Mouse (Mus musculus) forebrain, embryonic 15.5 days (tissue): ENCODE measurements around the gene Spocd1. TPM values are rescaled to one million over a fixed set of nuclear protein-coding genes. Genes with fewer than 3 reads are reported as not detected.

Experiments used
- ATAC-seq: fragments of 200-750 bp; cut with Nextera tagmentation; replicated peaks from 2 replicates; pipeline ENCODE4 v1.8.0; 2017; ENCODE audit warnings: mild to moderate bottlenecking, moderate TSS enrichment, moderate library complexity
- H3K27ac ChIP-seq: fragments of 300-500 bp; sonication (generic); replicated peaks from 2 replicates; pipeline ENCODE4 v1.5.1; 2015; ENCODE audit warnings: mild to moderate bottlenecking, inconsistent platforms
- H3K27me3 ChIP-seq: fragments of 300-500 bp; sonication (generic); 2 replicates; pipeline ENCODE4 v1.6.1; 2015; ENCODE audit warnings: inconsistent platforms
- H3K36me3 ChIP-seq: fragments of 300-500 bp; sonication (generic); 2 replicates; pipeline ENCODE4 v1.6.1; 2015; ENCODE audit warnings: mild to moderate bottlenecking, inconsistent platforms
- H3K4me1 ChIP-seq: fragments of 300-500 bp; sonication (generic); 2 replicates; pipeline ENCODE4 v1.6.1; 2015; ENCODE audit warnings: inconsistent platforms
- H3K4me2 ChIP-seq: fragments of 300-500 bp; sonication (generic); replicated peaks from 2 replicates; pipeline ENCODE4 v1.6.1; 2015; ENCODE audit warnings: mild to moderate bottlenecking, inconsistent platforms
- H3K4me3 ChIP-seq: fragments of 300-500 bp; sonication (generic); 2 replicates; pipeline ENCODE4 v1.5.1; 2015; ENCODE audit warnings: mild to moderate bottlenecking, inconsistent platforms
- H3K9ac ChIP-seq: fragments of 300-500 bp; sonication (generic); replicated peaks from 2 replicates; pipeline ENCODE4 v1.6.1; 2015; ENCODE audit warnings: mild to moderate bottlenecking, inconsistent platforms
- H3K9me3 ChIP-seq: fragments of 300-500 bp; sonication (generic); 2 replicates; pipeline ENCODE4 v1.6.1; 2016; ENCODE audit warnings: inconsistent platforms
- WGBS: fragments of 180-500 bp; shearing (Covaris S2); methylation state at CpG from one replicate; pipeline ENCODE4 v1.1.7; 2015; ENCODE audit warnings: mixed read lengths; 5-methylcytosine and 5-hydroxymethylcytosine counted together
- polyA plus RNA-seq: library from polyadenylated mRNA; unstranded; fragments of >200 nt; fragmentation: Nextera tagmentation; extraction: Ambion mirVana; gene quantifications from 2 replicates; pipeline ENCODE4 v1.2.1, GENCODE M21; 2015

The Spocd1 gene
- polyA plus RNA-seq, 1 experiment from 2014 or later = not detected

GRCm38 (mm10) chr4:129995255-129995654 is 66.2 kb downstream of the Spocd1 start:
- peak overlapping the region; percentile 78 for H3K27ac ChIP-seq
- no peaks in the 10 kb centered on the region for H3K9me3 ChIP-seq
- no peak for ATAC-seq
- no peak overlapping the region for H3K4me3 ChIP-seq
- H3K36me3 ChIP-seq = peaks cover 8% of the 10 kb centered on the region
- no peaks in the 10 kb centered on the region for H3K27me3 ChIP-seq
- WGBS = 70% methylated on average over 8 of the region's 8 CpGs
- no peak overlapping the region for H3K9ac ChIP-seq
- H3K4me1 ChIP-seq = peaks cover 58% of the 10 kb centered on the region
- H3K4me2 ChIP-seq = no peak overlapping the region

- Histone ChIP-seq H3K27me3 (no peaks in the 10 kb centered on the region), H3K4me1 (peaks cover 56% of the 10 kb centered on the region), H3K4me3 (no peak overlapping the region), H3K27ac (0 out of 2 replicates have a peak overlapping the region, but pooled peaks have one; percentile 78), H3K4me2 (no peak overlapping the region), H3K9ac (no peak overlapping the region), H3K9me3 (no peaks in the 10 kb centered on the region), H3K36me3 (peaks cover 8% of the 10 kb centered on the region)
- 74% methylated on average over 4 of the region's 4 CpGs for WGBS
- no peak for ATAC-seq
These were observed 67.0 kb downstream of the Spocd1 start for GRCm38 (mm10) chr4:129996015-129996414.

GRCm38 (mm10) chr4:129998124-129998523 is 69.1 kb downstream of the Spocd1 start:
- H3K4me2 ChIP-seq = no peak overlapping the region
- H3K27ac ChIP-seq = no peak overlapping the region
- no peaks in the 10 kb centered on the region for H3K9me3 ChIP-seq
- H3K9ac ChIP-seq = no peak overlapping the region
- H3K36me3 ChIP-seq = peaks cover under 1% of the 10 kb centered on the region
- peaks cover 60% of the 10 kb centered on the region for H3K4me1 ChIP-seq
- no peak overlapping the region for H3K4me3 ChIP-seq
- WGBS = 71% methylated on average over 11 of the region's 11 CpGs
- ATAC-seq = no peak
- no peaks in the 10 kb centered on the region for H3K27me3 ChIP-seq

- Histone ChIP-seq H3K9ac (no peak overlapping the region), H3K27me3 (no peaks in the 10 kb centered on the region), H3K36me3 (no peaks in the 10 kb centered on the region), H3K4me2 (no peak overlapping the region), H3K4me1 (peaks cover 33% of the 10 kb centered on the region), H3K4me3 (no peak overlapping the region), H3K9me3 (no peaks in the 10 kb centered on the region), H3K27ac (peak overlapping the region; percentile 29)
- no peak for ATAC-seq
- 27% methylated on average over 5 of the region's 5 CpGs for WGBS
These were observed 72.7 kb downstream of the Spocd1 start for GRCm38 (mm10) chr4:130001710-130002109.

- 60% methylated on average over 10 of the region's 10 CpGs for WGBS
- Histone ChIP-seq H3K27me3 (no peaks in the 10 kb centered on the region), H3K27ac (peak overlapping the region; percentile 29), H3K4me1 (peaks cover 34% of the 10 kb centered on the region), H3K9ac (no peak overlapping the region), H3K9me3 (no peaks in the 10 kb centered on the region), H3K36me3 (no peaks in the 10 kb centered on the region), H3K4me3 (no peak overlapping the region), H3K4me2 (no peak overlapping the region)
- ATAC-seq = peak; percentile 56; the same call in 1 of the 2 replicates
These were observed 73.1 kb downstream of the Spocd1 start for GRCm38 (mm10) chr4:130002157-130002556.

GRCm38 (mm10) chr4:130005593-130005992 is 76.5 kb downstream of the Spocd1 start:
- Histone ChIP-seq H3K9me3 (no peaks in the 10 kb centered on the region), H3K4me1 (peaks cover 22% of the 10 kb centered on the region), H3K4me3 (no peak overlapping the region), H3K9ac (no peak overlapping the region), H3K36me3 (peaks cover 14% of the 10 kb centered on the region), H3K27ac (no peak overlapping the region), H3K4me2 (no peak overlapping the region), H3K27me3 (no peaks in the 10 kb centered on the region)
- no peak for ATAC-seq
- 69% methylated on average over 9 of the region's 9 CpGs for WGBS

GRCm38 (mm10) chr4:130006533-130006932 is 77.5 kb downstream of the Spocd1 start:
- Histone ChIP-seq H3K9ac (no peak overlapping the region), H3K4me3 (no peak overlapping the region)
- WGBS = 13% methylated on average over 25 of the region's 25 CpGs

More at GRCm38 (mm10) chr4:130006533-130006932, 77.5 kb downstream of the Spocd1 start:
- H3K36me3 ChIP-seq = peaks cover 17% of the 10 kb centered on the region
- H3K9me3 ChIP-seq = no peaks in the 10 kb centered on the region
- H3K4me1 ChIP-seq = peaks cover 13% of the 10 kb centered on the region
- no peaks in the 10 kb centered on the region for H3K27me3 ChIP-seq
- H3K4me2 ChIP-seq = peak overlapping the region; percentile 30
- no peak for ATAC-seq
- H3K27ac ChIP-seq = no peak overlapping the region

Other genes starting within 250 kb of the Spocd1 start
- gene Tmem39b, start 232.4 kb upstream of the Spocd1 start, polyA plus RNA-seq = 19.4 and 19.6 TPM in 2 replicates
- gene Khdrbs1, start 186.9 kb upstream of the Spocd1 start, polyA plus RNA-seq = 175 and 187 TPM in 2 replicates
- gene Ptp4a2, start 118.0 kb upstream of the Spocd1 start, polyA plus RNA-seq = 315 and 320 TPM in 2 replicates
- gene Adgrb2, start 55.6 kb downstream of the Spocd1 start, polyA plus RNA-seq = 12.9 and 13.2 TPM in 2 replicates
- 4.6 and 5.1 TPM in 2 replicates for gene Col16a1, start 118.6 kb downstream of the Spocd1 start, polyA plus RNA-seq
- 68.1 and 70.3 TPM in 2 replicates for gene Pef1, start 173.3 kb downstream of the Spocd1 start, polyA plus RNA-seq
- gene Hcrtr1, start 210.1 kb downstream of the Spocd1 start, polyA plus RNA-seq = 0.27 and 0.38 TPM in 2 replicates
- 3.7 and 5.6 TPM in 2 replicates for gene Tinagl1, start 245.9 kb downstream of the Spocd1 start, polyA plus RNA-seq